Mouse (Mus musculus) cerebellum, adult 9-10 months (tissue): ENCODE data around the gene Unc119b.
"Not testable (repeated sequence)": the region's sequence is repeated elsewhere in the genome, so short reads cannot be mapped to it uniquely, and the experiment has no call there.

Experiments used
- DNase-seq: peaks from one replicate; pipeline ENCODE4 v3.0.0; 2022

The Unc119b gene

DNA sequence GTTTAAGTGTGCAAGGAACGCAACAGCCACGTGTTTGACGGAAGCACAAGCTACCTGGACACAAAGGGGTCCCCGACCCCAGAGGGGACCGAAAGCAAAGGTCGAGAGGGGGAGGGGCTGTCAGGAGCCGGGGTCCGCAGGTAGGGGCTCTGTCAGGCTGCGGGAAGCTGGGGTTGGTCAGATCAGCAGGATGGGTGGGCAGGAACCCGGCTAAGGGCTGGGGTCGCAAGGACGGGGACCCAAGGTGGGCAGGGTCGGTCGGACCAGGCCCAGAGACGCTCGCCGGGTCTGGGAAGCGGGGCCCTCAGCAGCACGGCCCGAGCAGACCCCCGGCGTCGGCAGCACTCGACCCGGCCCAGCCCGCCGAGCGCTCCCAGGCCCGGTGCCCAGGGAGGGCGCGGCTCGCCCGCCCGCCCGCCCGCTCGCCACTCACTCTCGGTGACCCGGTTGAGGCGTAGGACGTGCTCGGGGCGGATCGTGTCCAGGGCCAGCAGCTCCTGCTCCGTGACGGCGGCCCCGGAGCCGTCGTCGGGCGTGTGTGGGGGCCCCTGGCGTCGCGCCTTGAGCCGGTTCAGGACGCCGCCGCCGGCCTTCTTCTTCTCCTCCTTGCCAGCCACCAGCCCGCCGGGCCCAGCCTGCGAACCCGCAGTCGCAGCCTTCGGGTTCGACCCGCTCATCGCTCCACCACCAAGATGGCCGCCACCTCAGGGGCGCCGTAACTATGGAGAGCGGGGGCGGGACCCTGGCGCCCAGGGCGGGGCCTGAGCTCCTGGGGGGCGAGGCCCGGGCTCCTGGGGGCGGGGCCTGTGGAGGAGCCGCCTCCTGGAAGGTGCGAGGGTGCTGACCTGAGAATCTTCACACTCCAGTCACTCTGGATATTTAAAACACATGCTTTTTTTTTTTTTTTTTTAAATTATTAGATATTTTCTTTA lies at the start of gene Unc119b:
Gene Unc119b (minus strand): TSS at position 742 of the 932 bp plus-strand sequence.
- peak; percentile 90 for DNase-seq

DNA sequence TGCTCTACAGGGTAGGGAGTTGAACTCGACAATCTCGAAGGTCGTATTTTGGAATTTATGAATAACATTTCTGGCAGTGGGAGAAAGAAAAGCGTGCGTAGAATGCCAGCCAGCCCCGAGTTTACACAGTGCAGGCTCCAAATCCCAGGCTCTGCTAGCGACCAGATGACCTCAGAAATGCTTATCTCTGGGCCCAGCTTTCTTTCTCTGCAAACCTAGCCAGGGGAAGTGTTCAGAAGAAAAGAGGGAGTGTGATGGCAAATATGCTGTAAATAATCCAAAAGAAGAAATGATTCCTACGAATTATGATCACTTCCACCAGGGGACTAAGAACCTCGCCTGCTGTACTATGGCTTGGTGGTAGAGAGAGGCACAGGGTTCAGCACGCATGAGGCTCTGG lies 48.7 kb upstream of the Unc119b start:
- no peak for DNase-seq

DNA sequence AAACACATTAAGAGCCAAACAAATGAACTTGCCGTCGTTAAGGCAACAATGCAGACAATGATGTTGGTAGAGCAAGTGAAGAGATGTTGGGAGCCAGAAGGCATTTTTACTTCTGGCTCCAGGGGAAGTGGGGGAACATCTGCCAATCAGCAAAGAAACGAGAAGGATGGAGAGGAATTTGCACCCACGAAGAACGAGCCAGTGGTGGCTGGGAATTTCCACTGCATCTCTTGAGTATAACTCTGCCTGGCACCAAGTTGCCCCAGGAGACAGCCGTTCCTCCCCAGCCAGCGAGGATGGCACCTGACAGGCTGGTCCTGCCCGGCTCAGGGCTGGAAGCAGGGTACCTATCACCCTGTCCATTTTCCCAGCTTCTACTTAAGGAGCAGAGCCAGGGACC lies 48.1 kb upstream of the Unc119b start:
- DNase-seq = no peak

DNA sequence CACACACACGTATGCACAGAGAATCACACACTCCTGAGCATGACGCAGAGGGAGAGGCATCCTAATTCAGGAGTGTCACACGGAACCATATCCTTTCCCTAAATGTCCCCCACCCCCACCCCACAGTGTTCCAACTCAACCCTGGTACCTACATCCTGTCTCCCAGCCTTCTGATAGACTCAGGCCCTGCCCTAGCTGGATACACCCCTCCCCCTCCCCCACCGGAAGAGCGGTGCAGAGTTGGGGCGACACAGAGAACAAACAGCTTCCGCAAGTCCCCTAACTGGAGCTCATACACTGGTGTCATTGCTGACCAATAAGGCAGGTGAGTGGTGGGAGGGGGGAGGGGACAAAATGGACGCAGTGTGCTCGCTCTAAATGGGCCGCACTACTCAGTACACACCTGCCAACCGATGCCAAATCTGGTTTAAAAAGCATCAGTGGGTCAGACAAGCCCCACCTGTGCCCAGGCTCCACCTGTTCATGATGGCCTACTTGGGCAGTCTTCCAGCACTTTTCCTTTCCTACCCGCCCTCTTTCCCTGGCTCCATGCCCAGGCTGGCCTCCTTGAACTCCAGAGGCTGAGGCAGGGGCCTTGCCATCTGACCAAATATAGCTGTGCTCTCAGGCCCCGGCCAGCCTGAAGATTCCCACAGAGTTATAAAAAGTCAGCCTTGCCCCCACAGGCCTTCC lies 46.6 kb upstream of the Unc119b start:
- peak; percentile 81 for DNase-seq

DNA sequence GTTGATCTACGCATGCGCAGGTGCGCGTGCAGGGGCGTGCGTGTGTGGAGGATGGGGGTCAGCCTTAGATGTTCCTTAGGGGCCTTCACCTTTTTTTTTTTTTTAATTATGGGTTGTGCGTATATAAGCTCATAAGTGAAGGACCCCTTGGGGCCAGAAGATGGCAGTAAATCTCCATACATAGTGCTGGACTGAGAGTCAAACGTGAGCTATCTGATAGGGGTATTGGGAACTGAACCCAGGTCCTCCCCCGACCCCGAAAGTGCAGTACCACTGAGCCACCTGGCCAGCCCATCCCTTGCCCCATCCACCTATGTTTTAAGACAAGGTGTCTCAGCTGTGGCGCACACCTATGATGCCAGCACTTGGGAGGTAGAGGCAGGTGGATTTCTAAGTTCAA lies 44.8 kb upstream of the Unc119b start:
- no peak for DNase-seq

- no peak for DNase-seq
Observed at GRCm38 (mm10) chr5:115177866-115178265, 43.1 kb upstream of the Unc119b start.

- DNase-seq = no peak
Observed at GRCm38 (mm10) chr5:115174554-115174953, 39.8 kb upstream of the Unc119b start.

- DNase-seq = no peak
Observed at GRCm38 (mm10) chr5:115170150-115170549, 35.4 kb upstream of the Unc119b start.

DNA sequence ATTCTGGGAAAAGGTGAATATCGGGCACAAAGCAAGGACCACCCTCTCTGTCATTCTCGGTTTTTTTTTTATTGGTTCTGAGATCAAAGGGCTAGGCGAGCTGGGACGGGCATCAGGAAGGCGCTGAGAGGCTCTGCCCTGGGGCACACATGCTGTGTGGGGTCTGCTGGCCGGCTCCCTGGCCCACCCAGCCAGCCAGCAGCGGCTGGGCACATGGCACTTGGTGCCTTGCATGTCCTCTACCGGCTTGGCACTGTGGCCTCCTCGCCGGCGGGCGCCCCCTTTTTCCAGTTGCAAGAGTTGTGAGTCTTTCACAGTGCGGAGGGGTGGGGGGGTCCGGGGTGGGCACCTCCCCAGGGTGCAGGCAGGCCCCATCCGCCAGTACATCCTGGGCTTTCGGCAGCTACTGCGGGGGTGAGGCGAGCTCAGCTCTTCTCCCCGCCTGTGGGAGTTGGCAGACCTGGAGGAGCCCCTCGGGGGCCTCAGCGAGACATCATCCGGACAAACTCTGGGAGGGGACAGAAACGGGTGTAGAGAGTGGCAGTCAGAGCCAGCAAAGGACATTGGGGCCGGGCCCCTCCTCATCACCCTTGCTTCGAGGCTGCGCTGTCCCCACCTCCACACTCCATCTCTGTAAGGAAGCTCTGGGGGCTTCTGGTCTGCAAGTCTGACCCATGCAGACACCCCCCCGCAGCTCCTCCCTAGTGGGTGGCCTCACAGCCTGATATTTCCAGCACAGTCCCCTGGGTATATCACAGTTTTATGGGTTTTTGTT lies 34.1 kb upstream of the Unc119b start:
- DNase-seq = no peak

GRCm38 (mm10) chr5:115167396-115167795 lies 32.6 kb upstream of the Unc119b start:
- DNase-seq = no peak

DNA sequence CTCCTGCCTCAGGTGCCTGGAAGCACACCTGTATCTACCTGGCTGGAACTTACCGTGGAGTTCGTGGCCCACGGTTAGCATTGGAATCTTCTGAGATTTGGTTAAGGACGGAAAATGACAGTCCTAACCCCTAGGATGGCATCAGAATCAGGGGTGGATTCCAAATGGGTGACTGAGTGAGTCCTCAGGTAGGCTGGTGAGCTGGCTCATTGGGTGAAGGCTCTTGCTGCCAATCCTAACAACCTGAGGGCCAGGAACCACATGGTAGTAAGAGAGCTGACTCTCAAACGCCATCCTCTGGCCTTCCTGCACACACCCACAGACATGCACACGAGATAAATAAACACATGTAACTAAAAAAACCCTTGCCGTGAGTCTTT lies 32.0 kb upstream of the Unc119b start:
- DNase-seq = no peak

GRCm38 (mm10) chr5:115165895-115166814 lies 31.4 kb upstream of the Unc119b start:
- peak; percentile 45 for DNase-seq

DNA sequence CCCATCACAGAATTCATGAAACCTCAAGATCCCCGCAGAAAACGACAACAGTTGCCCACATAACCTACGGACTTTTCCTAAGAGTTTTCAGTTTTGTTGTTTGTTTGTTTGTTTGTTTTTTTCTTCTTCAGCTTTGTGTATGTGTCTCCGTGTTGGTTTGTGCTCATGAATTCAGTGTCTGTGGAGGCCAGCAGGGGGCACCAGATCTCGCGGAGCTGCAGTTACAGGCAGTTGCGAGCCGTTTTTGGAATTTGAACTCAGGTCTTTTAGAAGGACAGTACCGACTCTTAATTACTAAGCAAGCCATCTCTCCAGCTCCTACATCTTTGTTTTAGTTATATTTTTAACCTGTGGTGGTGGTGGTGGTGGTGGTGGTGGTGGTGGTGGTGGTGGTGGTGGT lies 30.6 kb upstream of the Unc119b start:
- DNase-seq = no peak

DNA sequence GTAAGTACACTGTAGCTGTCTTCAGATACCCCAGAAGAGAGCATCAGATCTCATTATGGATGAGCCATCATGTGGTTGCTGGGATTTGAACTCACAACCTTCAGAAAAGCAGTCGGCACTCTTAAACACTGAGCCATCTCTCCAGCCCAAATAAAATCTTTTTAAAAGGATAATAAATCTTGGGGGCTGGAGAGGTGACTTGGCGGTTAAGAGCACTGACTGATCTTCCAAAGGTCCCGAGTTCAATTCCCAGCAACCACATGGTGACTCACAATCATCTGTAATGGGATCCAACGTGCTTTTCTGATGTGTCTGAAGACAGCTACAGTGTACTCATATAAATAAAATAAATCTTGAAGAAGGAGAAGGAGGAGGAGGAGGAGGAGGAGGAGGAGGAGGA lies 29.7 kb upstream of the Unc119b start:
- not testable (repeated sequence) for DNase-seq

GRCm38 (mm10) chr5:115163563-115163962 lies 28.8 kb upstream of the Unc119b start:
- peak; percentile 75 for DNase-seq

- DNase-seq = not testable (repeated sequence)
Observed at GRCm38 (mm10) chr5:115161940-115162279, 27.1 kb upstream of the Unc119b start.

- DNase-seq = no peak
Observed at GRCm38 (mm10) chr5:115161064-115161939, 26.5 kb upstream of the Unc119b start.

DNA sequence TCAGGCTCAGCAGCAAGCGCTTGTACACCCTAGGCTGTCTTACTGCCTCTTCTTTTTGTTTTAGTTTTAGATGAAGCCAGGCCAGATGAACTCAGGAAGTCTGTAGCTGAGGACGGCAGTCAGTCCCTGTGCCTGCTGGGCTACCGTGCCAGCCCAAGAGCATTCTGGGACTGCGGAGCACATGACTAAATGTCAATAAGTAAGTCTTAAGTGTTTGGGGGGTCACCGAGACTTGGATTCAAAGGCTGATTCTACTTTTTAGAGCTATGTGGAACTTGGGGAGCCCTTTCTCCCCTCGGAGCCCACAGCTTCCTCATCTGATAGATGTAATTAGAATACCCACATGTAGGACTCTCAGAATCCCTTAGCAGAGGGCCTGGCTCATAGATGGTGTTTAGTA lies 25.9 kb upstream of the Unc119b start:
- DNase-seq = no peak

DNA sequence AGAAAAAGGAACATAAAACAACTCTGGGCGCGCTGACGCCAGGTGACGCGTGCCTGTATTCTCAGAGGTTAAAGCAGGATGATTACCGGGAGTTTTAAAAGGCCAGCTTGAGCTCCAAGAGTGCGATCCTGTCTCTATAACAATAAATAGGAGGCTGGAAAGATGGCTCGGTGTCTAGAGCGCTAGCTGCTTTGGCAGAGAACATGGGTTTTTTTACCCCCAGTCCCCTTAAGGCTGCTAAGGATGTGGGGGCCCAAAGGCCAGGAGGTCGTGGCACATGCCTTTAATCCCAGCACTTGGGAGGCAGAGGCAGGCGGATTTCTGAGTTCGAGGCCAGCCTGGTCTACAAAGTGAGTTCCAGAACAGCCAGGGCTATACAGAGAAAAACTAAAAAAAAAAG lies 24.4 kb upstream of the Unc119b start:
- DNase-seq = no peak

DNA sequence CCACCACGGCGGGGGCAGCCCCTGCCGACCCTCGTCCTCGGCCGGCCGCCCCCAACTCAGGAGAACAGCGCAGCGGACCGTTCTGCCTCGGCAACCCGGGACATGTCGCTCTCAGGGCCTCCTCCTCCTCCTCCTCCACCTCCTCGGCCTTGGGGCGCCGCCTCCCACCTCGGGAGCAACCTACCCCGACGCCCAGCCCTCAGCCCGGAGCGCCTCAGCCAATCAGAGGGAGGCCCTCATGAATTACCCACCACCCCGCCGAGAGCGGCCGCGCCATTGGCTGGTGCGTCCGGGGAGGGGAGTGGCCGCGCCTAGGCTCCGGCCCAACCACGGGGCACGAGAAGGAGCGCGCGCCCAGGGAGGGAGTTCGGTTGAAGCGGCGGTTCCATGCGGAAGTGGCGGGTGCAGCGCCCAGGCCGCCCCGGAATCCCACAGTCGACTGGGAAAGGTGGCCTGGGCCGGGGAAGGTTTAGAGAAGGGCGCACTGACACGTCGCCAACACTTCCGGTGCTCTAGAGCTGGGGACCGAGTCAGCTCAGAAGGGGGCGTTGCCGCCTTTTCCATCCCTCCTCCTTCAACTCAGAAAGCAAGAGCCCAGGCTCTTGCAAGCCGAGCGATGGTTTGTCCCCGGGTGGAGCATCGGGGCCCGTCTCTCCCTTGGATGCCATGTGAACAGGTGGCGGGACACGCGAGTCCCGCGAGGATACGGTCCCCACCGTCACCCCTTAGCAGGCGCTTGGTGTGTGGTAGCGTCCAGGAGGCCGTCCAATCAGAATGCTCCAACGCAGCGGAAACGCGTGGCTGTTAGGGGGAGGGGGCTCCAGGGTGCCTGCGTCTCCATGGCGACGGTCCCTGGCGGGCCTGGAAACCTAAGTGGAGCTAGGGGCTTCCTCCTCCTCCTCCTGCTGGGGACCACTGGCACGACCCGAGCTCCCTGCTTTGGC lies 23.5 kb upstream of the Unc119b start, which contains the start of gene Mlec:
Gene Mlec (minus strand): TSS at position 140 of the 944 bp plus-strand sequence.
- peak; percentile 99 for DNase-seq
